Mouse (Mus musculus) mouse trophoblast stem cell (cell line): ENCODE measurements around the gene Tfdp1.
"Not testable (repeated sequence)": the region's sequence is repeated elsewhere in the genome, so short reads cannot be mapped to it uniquely, and the experiment has no call there.

ENCODE experiments used
- in situ Hi-C, 2 experiments: fragments of 300-500 bp; cut with MseI, MboI; formaldehyde crosslinking; loops; 2 replicates in 1 of 2; 3 replicates in 1 of 2; pipeline ENCODE4 v1.15.1; 2025

The Tfdp1 gene

DNA sequence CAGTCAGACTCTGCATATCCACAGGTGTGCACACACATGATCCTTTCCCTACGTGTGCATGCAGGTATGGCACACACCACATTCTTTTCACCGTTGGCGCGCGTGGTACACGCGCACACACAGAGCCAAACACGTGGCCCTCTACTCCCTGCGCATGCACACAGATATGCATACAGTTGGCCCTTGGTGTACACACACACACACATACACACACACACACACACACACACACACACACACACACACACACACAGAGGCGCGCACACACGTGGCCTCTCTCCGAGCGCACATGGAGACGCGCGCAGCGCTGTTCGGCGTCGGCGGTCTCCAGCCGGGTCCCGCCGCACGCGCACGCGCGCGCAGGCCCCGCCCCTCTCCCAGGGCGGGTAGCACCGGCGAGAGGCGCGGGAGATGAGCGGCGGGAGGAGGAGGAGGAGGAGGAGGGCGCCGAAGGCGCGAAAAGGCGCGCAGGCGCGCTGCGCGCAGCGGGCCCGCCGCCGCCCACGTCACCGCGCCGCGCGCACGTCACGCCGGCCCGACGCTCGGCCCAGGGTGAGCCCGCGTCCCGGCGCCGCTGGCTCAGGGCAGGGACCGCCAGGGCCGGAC, at the start of gene Tfdp1:
TSS of gene Tfdp1 (plus strand) at position 497 of the 606 bp plus-strand sequence.
- in situ Hi-C loops = no loop called here

DNA sequence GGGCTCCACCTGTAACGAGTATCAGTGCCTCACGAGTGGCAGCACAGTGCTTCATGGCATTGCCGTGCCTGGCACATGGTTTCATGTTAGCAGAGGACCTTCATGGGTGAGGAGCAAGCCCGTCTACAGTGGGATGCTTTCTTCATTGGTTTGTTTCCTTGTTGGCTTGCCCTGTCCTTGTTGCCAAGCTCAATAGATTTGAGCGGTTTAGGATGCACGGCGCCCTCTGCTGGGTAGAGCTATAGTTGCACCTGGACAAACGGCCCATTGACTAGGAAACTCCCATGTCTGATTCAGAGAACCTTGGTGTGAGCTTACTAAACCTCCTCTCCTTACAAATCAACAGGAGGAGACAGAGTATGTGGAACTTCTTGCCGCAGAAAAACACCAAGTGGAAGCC, 46.2 kb upstream of the Tfdp1 start:
- in situ Hi-C loops = no loop called here

DNA sequence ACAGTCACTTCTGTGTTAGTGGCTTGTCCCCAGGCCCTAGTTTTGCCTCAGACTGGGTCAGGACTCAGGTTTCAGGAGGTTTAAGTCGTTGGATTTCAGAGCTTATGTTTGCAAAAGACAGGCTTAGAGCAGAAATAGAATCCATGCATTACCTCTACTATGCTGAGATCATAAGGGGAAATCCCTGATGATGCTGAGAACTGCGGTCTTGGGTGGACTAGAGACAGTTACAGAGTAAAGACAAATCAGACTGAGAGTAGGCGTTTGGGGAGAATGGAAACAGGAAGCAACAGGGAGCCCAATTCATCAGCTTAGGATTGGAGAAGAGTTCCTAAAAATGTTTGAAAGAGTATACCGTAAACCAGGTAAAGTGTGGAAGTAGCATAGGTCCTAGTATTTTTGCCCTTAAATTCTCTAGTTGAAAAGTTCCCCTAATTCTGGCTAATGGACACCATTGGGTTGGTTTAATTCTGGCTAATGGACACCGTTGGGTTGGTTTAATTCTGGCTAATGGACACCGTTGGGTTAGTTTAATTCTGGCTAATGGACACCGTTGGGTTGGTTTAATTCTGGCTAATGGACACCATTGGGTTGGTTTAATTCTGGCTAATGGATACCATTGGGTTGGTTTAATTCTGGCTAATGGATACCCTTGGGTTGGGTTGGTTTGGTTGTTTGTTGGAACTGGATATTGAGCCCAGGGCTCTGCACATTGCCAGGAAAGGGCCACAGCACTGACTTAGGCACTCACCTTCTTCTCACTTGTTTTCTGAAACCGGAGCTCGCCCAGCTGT, 44.7 kb upstream of the Tfdp1 start:
- in situ Hi-C loops = no loop called here

DNA sequence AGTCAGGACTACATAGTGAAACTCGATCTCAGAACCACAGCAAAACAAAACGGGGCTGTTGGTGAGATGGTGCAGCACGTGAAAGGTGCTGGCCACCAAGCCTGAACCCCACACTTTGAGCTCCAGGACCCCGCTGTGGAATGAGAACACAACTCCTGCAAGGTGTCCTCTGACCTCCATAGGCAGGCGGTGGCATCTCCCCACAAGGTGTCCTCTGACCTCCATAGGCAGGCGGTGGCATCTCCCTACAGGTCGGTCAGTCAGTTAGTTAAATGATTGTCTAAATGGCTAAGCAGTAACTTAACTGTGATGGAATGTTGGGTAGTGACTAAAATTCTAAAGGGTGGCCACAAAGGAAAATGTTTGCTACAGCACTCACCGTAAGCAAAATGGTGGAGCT, 39.0 kb upstream of the Tfdp1 start:
- in situ Hi-C loops = no loop called here

DNA sequence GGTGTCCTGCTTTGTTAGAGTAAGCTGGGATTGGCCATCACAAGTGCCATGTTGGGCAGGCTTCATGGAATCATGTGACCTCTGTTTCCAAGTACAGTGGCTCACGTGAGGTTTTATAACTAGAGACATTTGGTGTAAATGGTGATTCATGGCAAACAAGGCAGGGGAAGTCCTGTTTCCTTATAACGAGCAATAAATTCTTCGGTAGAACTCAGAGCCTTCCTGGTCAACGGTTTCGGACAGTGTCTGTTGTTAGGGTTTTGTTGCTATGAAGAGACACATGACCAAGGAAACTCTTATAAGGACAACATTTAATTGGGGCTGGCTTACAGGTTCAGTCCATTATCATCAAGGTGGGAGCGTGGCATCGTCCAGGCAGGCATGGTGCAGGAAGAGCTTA, 37.5 kb upstream of the Tfdp1 start:
- in situ Hi-C loops = no loop called here

DNA sequence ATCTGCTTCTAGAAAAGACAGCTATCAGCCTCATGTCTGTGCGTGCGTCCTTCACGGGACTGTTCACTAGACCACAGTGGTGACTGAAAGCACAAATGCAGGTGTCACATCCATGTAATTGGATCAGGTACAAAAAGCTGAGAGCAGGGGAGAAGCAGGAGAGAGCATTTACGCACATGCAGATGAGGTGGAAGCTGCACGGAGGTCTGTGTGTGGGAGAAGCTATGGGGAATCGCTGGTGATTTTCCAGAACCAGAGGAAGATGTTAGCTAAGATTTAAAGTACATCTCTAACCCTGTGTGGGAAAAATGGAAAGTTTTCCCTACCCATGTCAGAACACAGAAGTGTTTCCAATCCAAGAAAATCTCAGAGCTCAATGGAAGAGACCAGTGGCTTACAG, 33.1 kb upstream of the Tfdp1 start:
- in situ Hi-C loops = no loop called here

DNA sequence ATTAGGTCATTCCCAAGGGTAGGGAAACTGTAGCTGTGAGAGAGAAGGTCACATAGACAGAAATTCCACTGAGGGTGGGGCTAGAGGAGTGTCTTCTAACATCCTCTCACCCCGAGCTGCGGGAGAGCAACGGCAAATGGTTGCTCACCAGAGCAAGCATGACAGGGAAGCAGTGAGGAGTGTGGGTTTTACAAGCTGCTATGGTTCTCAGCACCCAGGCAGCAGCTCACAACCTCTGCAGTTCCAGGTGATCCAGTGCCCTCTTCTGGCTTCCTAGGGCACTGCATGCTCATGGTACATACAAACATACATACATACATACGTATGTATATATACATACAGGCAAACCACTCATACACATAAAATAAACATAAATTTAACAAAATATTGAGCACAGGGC, 32.7 kb upstream of the Tfdp1 start:
- in situ Hi-C loops = no loop called here

DNA sequence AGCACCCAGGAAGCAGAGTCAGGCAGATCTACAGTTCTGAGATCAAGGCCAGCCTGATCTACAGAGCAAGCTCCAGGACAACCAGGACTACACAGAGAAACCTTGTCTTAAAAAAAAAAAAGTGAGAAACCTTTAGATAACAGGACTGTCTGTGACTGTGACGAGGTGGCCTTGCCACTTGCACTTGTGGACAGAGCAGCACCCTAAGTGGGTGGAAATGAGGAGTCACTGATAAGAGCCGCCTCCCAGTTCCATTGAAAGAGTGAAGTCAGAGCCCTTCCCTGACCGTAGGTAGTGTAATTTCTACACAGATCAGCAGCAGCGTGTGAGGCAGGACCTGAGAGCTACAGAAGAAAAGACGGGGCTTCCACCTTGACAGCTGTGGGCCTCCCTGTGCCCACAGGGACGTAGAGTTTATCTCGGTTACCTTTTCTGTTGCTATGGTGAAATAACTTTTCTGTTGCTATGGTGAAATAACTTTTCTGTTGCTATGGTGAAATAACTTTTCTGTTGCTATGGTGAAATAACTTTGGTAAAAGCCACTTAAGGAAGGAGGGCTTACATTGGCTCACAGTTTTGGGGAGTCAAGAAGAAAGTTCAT, 32.1 kb upstream of the Tfdp1 start:
- in situ Hi-C loops = no loop called here

DNA sequence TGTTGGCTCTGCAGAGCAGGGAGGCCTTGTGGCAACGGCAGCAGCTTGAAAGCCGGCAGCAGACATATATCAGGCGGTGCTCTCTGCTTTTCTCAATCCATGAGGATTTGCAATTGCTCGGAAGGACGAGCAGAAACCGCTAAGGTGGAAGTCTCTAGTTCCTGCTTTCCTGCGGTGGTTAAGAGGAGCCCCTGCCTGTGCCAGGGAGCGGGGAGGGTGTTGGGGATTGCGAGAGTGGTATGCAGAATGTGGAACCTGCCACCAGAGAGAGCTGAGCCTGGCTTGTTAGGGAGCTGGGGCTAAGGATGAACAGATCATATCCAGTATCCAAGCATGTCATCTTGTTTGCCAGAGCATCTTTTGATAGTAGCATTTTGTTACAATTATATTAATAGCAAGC, 31.6 kb upstream of the Tfdp1 start:
- in situ Hi-C loops = no loop called here

DNA sequence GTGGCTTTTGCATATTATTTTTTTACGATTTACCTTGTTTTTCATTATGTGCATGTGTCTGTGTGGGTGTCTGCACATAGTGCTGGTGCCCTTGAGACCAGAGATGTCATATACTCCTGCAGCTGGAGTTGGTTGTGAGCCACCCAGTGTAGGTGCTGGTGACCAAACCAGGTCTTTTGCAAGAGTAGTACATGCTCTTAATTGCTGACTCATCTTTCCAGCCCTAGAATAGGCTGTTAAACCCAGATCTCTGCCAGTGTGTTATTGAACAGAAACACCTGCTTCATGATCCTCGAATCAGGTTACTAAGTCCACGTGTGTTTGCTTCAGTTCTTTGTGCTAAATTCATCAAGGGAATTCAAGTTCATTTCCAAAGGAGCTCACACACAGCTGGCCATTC, 23.6 kb upstream of the Tfdp1 start:
- in situ Hi-C loops = no loop called here

DNA sequence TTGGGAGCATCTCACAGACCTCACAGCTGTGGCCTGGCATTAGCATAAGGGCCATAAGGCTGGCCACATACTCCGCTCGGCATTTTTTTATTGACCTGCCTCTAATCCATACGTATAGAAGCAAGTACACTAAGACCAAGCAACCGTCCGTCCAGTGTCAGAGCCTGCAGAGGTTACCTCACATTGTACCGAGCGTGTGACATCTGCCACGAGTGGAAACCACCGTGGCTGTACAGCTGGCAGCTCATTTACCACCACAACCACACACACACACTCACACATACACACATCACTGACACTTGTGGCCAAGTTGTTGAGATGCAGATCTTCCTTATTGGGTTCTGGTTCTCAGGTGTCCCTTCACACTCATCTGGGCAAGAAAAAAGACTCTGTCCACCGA, 21.9 kb upstream of the Tfdp1 start:
- in situ Hi-C loops = no loop called here

DNA sequence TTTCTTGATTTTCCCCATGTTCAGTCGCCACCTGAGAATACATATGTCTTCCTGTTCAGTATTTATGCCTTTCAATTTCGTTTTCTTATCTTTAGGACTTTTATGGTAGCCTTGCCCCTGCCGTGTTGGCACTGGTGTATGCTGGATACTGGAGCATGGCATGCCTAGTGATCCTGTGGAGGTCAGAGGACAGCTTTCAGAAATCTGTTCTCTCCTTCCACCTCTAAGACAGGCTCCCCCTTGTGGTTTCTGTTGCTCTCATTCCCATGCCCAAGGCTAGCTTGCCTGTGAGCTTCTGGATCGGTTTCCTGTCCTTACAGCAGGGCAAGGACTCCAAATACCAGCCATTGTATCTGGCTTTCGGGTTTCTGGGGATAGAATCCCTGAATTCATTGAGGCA, 12.0 kb upstream of the Tfdp1 start:
- in situ Hi-C loops = no loop called here

DNA sequence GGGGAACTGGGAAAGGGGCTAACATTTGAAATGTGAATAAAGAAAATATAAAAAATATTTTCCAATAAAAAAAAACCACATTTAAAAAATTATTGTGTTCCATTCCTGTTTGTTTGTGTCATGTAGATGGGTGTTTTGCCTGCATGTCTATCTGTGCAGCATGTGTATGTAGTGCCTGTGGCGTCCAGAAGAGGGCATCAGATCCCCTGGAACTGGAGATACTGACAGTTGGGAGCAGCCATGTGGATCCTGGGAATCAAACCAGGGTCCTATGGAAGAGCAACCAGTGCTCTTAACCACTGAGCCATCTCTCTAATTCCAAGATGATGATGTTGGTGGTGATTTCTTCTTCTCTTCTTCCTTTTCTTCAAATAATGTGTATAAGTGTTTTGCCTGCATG, 3.9 kb upstream of the Tfdp1 start:
- in situ Hi-C loops = no loop called here

DNA sequence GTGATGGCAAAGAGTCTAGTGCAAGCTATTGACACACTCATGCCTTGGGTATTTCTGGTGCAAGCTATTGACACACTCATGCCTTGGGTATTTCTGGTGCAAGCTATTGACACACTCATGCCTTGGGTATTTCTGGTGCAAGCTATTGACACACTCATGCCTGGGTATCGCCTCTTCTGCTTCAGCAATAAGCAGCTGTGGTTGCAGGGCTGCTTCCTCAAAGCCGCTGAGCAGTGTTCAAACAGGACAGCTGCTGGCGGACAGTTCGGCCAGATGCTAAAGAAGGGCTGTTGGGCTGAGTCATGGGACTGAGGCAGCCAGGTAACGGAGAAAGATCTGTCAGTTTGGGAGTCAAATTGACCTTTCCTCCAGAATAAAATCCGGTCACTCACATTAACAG, 1.3 kb upstream of the Tfdp1 start:
- in situ Hi-C loops = not testable (repeated sequence)

DNA sequence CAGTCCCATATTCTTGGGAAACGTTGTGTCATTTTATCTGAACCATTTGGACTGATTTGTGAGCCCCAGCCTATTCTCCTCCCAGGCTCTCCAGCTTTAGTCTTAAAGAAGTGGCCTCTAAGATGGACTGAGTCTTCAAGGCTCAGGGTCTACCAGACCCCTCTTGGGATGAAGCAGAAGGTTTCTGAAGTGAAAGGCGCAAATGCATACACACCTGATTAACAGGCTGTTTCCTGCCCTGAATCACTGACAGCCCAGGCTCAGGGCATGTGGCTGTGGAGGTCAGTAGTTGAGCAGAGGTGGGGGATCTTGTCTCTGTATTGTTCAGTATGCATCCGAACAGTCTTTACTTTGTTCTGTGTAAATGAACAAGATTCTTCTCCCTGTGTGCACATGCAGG, 873 bp upstream of the Tfdp1 start:
- in situ Hi-C loops = no loop called here

DNA sequence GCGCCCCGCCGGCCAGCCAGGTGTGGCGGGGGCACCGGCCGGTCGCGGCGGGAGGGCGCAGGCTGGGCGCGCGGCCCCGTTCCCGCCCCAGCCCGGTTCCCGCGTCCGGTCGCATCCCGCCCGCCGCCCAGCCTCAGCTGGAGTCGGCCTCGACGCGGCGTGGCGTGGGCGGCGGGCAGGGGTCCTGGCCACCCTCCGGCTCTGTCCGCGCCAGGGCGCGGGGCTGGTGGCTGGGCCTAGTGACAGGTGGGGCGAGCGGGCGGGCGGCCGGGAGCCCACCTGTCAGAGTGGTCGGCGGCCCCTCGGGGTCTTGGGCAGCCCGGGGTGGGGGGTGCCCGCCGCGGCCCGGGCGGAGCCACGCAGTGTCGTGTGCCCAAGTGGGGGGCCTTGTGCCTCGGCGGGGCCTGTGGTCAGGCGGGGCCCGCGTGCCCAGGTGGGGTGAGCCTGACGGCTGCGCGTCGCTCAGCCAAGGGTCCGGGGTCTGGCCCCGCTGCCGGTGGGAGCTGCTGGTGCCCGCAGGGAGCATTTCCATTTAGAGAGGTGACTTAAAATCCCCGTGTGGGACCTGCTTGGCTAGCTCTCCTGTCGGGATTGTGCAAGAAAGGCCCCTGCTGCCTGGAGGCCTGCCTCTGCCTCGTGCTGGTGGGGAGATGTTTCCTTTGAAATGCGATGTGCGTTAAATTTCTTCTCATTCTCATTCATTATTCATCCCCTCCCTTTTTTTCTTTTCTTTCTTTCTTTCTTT, 522 bp downstream of the Tfdp1 start:
- in situ Hi-C loops = no loop called here

DNA sequence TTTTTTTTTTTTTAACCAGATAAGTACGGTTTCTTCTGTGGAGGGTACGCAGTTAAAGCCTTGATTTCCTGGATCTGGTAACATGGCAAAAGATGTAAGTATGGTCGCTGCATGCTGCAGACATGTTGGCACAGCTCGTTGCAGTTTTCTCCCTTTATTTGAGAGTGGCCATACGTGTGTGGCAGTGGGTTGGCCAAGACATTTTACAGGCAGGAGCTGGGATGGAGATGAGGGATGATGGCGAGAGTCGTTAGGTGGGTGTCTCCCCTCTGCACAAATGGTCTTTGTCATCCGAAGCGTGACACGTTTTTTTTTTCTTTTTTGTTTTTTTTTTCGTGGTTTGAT, 1.1 kb downstream of the Tfdp1 start:
- in situ Hi-C loops = no loop called here

DNA sequence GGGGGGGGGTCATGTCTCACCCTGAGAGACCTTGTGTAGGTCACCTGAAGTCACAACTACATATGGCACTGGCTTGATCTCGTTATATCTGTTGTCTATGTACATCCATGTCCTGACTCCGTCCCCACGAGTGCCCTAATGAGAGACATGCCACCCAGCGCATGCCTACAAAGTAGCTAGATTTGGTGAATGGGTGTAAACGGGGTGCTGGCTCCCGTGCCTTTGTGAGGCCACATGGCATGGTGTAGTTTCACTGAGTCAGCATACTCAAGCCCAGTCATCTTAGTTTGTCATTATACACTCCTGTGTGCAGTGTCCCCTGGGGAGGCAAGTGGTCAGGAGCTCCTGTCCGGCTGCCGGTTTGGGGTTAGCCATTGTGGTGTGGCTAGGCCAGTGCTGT, 2.1 kb downstream of the Tfdp1 start:
- in situ Hi-C loops = no loop called here

DNA sequence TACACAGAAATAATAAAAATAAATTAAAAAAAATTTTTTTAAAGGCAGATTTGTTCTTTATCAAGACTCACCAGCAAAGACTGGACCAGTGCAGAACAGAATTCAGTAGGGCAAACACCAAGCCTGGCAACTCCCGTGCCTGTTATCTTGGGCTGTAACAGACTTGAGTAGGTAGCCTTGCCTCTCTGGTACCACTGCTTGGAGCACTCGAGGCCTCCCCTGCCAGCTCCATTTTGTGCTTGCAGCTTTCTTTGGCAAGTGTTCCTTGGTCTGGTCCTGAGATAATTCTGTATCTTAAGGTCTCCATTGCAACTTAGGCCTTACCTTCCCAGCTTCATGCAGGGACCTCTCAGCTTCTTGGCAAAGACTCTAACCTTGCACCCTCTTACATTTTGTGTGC, 3.8 kb downstream of the Tfdp1 start:
- in situ Hi-C loops = no loop called here

DNA sequence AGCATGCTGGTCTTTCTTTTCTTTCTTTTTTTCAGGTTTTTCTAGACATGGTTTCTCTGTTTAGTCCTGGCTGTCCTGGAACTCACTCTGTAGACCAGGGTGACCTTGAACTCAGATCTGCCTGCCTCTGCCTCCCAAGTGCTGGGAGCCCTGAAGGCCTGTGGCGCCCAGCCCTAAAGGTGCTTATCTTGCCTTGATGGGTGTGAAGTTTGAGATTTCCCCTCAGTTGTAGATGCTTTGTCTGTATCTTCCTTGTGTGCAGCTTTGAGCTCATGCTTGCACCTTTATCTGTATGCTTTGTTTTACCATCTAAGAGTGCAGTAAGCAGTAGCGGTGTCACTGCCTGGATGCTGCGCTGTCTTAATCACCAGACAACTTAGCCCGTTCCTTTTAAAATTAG, 4.6 kb downstream of the Tfdp1 start:
- in situ Hi-C loops = no loop called here

DNA sequence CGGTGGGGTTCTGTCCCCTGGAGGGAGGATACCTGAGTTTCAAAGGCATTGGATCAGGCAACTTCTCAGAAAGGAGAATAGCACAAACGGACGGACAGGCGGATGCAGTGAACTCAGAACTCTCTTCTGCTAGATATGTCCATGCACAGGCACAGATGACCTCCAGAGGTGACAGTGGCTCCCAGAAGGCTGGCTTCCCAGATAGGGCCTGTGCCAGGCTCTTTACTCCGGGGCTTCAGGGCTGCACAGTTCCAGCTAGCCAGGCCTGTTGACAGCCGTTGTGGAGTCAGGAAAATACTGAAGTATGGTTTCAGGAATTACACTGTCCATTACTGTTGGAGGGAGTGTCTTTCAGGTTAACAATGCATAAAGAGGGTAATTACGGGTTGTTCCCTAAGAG, 11.5 kb downstream of the Tfdp1 start:
- in situ Hi-C loops = no loop called here

DNA sequence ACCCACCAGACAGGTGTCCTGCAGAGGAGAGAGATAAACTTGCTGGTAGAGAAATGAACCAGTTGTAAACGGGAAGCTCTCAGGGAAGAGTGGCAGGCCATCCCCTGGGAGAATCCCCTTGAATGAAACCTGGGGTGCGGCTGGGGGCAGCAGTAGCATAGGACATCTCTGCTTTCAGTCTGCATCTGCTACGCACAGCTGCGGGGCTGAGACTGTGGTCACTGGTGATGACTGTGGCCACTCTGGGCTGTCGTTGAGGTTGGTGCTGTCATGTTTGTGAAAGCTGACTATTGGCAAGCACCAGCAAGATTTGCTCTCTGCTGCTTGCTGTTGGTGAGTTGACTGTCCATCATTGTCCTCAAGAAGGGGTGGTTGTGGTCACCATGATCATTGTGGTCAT, 13.0 kb downstream of the Tfdp1 start:
- in situ Hi-C loops = no loop called here

DNA sequence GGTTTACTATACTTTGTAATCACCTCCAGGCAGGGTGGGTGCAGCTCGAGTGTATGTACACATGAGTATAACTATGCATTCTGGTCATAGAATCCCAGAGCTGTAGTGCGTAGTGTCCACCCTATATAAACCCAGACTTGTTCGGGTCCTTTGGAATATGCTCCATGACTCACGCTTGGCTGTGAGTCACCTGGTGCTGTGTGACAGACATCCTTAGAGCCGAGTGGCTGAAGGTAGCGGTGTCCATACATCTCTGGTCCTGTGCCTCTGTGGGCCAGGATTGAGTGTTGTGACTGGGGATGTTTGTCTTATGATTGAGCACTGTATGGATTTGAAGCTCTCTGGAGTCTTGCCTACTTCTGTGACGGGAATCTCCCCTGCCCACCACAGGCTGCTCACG, 14.1 kb downstream of the Tfdp1 start:
- in situ Hi-C loops = no loop called here
